Mouse (Mus musculus) lung, postnatal 0 days (tissue): ENCODE results near the gene Crim1. TPM values are rescaled to one million over a fixed set of nuclear protein-coding genes. Genes with fewer than 3 reads are reported as not detected.

Experiments used
- ATAC-seq: fragments of 200-750 bp; cut with Nextera tagmentation; 2 replicates; pipeline ENCODE4 v1.8.0; 2017; ENCODE audit warnings: moderate library complexity
- DNase-seq: peaks from one replicate; pipeline ENCODE4 v3.0.0-alpha.2; 2016; ENCODE audit warnings: low spot score
- H3K27ac ChIP-seq: fragments of 300-500 bp; sonication (generic); 2 replicates; pipeline ENCODE4 v1.5.1; 2014; ENCODE audit warnings: antibody characterized with exemption, mild to moderate bottlenecking, low read length, mixed read lengths
- H3K27me3 ChIP-seq: fragments of 300-500 bp; sonication (generic); replicated peaks from 2 replicates; pipeline ENCODE4 v1.6.1; 2014; ENCODE audit warnings: low read length, mixed read lengths; ENCODE audit not compliant: insufficient read depth
- H3K36me3 ChIP-seq: fragments of 300-500 bp; sonication (generic); 2 replicates; pipeline ENCODE4 v1.6.1; 2014; ENCODE audit warnings: low read length, mixed read lengths; ENCODE audit not compliant: insufficient read depth
- H3K4me1 ChIP-seq: fragments of 300-500 bp; sonication (generic); 2 replicates; pipeline ENCODE4 v1.6.1; 2014; ENCODE audit warnings: antibody characterized with exemption, low read depth, low read length, mixed read lengths; ENCODE audit not compliant: insufficient read depth
- H3K4me2 ChIP-seq: fragments of 300-500 bp; sonication (generic); replicated peaks from 2 replicates; pipeline ENCODE4 v1.6.1; 2014; ENCODE audit warnings: low read depth, mild to moderate bottlenecking, low read length, moderate library complexity, mixed read lengths
- H3K4me3 ChIP-seq: fragments of 300-500 bp; sonication (generic); 2 replicates; pipeline ENCODE4 v1.5.1; 2014; ENCODE audit warnings: low read depth, low read length
- H3K9ac ChIP-seq: fragments of 300-500 bp; sonication (generic); replicated peaks from 2 replicates; pipeline ENCODE4 v1.6.1; 2014; ENCODE audit warnings: low read depth, mild to moderate bottlenecking
- H3K9me3 ChIP-seq: fragments of 300-500 bp; sonication (generic); 2 replicates; pipeline ENCODE4 v1.6.1; 2016; ENCODE audit warnings: low read length, mixed read lengths
- CTCF ChIP-seq: IDR thresholded peaks from 2 replicates; pipeline ENCODE4 v1.5.1; 2016; ENCODE audit warnings: antibody characterized with exemption, mild to moderate bottlenecking
- EP300 ChIP-seq: IDR thresholded peaks from 2 replicates; pipeline ENCODE4 v1.6.1; 2016; ENCODE audit warnings: antibody characterized with exemption, mild to moderate bottlenecking, control low read depth
- WGBS: fragments of 180-500 bp; shearing (Covaris S2); extraction: QIAGEN DNeasy Blood & Tissue Kit; methylation state at CpG from one replicate; pipeline ENCODE4 v1.1.7; 2014; 5-methylcytosine and 5-hydroxymethylcytosine counted together
- polyA plus RNA-seq: library from polyadenylated mRNA; unstranded; fragments of >200 nt; fragmentation: Nextera tagmentation; extraction: Ambion mirVana; gene quantifications from 2 replicates; pipeline ENCODE4 v1.2.1, GENCODE M21; 2015

The Crim1 gene
- polyA plus RNA-seq, 1 experiment from 2014 or later = 8.2 TPM

- Histone ChIP-seq H3K9ac (no peak overlapping the region), H3K27me3 (no peaks in the 10 kb centered on the region), H3K9me3 (no peaks in the 10 kb centered on the region), H3K36me3 (no peaks in the 10 kb centered on the region; the same call in 1 of the 2 replicates), H3K4me2 (no peak overlapping the region), H3K4me3 (no peak overlapping the region), H3K4me1 (no peaks in the 10 kb centered on the region), H3K27ac (no peak overlapping the region)
- no peak for TF ChIP-seq CTCF
- TF ChIP-seq EP300 = no peak
- DNase-seq = no peak
- 76% methylated on average over 2 of the region's 2 CpGs for WGBS
- no peak for ATAC-seq
Observed at GRCm38 (mm10) chr17:78354411-78354810, 154.4 kb downstream of the Crim1 start.

- ATAC-seq = no peak
- H3K27ac ChIP-seq = no peak overlapping the region
- TF ChIP-seq CTCF = no peak
- no peak for DNase-seq
- H3K9me3 ChIP-seq = no peaks in the 10 kb centered on the region
- H3K4me2 ChIP-seq = no peak overlapping the region
- H3K4me1 ChIP-seq = no peaks in the 10 kb centered on the region
- WGBS = 88% methylated on average over 12 of the region's 12 CpGs
- no peak overlapping the region for H3K9ac ChIP-seq
- no peaks in the 10 kb centered on the region for H3K27me3 ChIP-seq
- H3K36me3 ChIP-seq = no peaks in the 10 kb centered on the region; the same call in 1 of the 2 replicates
- H3K4me3 ChIP-seq = no peak overlapping the region
Observed at GRCm38 (mm10) chr17:78354871-78355270, 154.8 kb downstream of the Crim1 start.

GRCm38 (mm10) chr17:78355611-78356010, 155.6 kb downstream of the Crim1 start:
- no peaks in the 10 kb centered on the region for H3K27me3 ChIP-seq
- H3K4me1 ChIP-seq = no peaks in the 10 kb centered on the region
- H3K9ac ChIP-seq = no peak overlapping the region
- H3K27ac ChIP-seq = no peak overlapping the region
- 89% methylated on average over 8 of the region's 8 CpGs for WGBS
- ATAC-seq (no peak), DNase-seq (no peak)
- no peak for TF ChIP-seq CTCF
- no peak for TF ChIP-seq EP300
- no peak overlapping the region for H3K4me2 ChIP-seq
- H3K4me3 ChIP-seq = no peak overlapping the region
- no peaks in the 10 kb centered on the region for H3K9me3 ChIP-seq
- no peaks in the 10 kb centered on the region; the same call in 1 of the 2 replicates for H3K36me3 ChIP-seq

GRCm38 (mm10) chr17:78357753-78358152, 157.7 kb downstream of the Crim1 start:
- TF ChIP-seq EP300 (no peak), CTCF (no peak)
- WGBS = 89% methylated on average over 4 of the region's 4 CpGs
- Histone ChIP-seq H3K9me3 (no peaks in the 10 kb centered on the region), H3K4me1 (no peaks in the 10 kb centered on the region), H3K36me3 (no peaks in the 10 kb centered on the region; the same call in 1 of the 2 replicates), H3K4me2 (no peak overlapping the region), H3K27ac (no peak overlapping the region), H3K27me3 (no peaks in the 10 kb centered on the region), H3K9ac (no peak overlapping the region), H3K4me3 (no peak overlapping the region)
- no peak for ATAC-seq
- DNase-seq = no peak

GRCm38 (mm10) chr17:78358251-78358726, 158.2 kb downstream of the Crim1 start:
- Histone ChIP-seq H3K27me3 (no peaks in the 10 kb centered on the region), H3K9me3 (no peaks in the 10 kb centered on the region), H3K4me1 (no peaks in the 10 kb centered on the region; the same call in 1 of the 2 replicates), H3K27ac (no peak overlapping the region), H3K9ac (no peak overlapping the region), H3K4me3 (no peak overlapping the region), H3K36me3 (no peaks in the 10 kb centered on the region), H3K4me2 (no peak overlapping the region)
- ATAC-seq = no peak
- DNase-seq = no peak
- no peak for TF ChIP-seq EP300
- 80% methylated on average over 7 of the region's 7 CpGs for WGBS

GRCm38 (mm10) chr17:78361939-78362728, 162.1 kb downstream of the Crim1 start:
- H3K27ac ChIP-seq = peak overlapping the region; percentile 52; the same call in 1 of the 2 replicates
- H3K9ac ChIP-seq = no peak overlapping the region
- H3K4me1 ChIP-seq = no peaks in the 10 kb centered on the region; the same call in 1 of the 2 replicates
- peak; percentile 57 for ATAC-seq
- H3K9me3 ChIP-seq = no peaks in the 10 kb centered on the region
- H3K4me2 ChIP-seq = peak overlapping the region; percentile 31
- no peaks in the 10 kb centered on the region for H3K27me3 ChIP-seq
- TF ChIP-seq EP300 (no peak), CTCF (no peak)
- DNase-seq = peak; percentile 25
- no peak overlapping the region for H3K4me3 ChIP-seq
- H3K36me3 ChIP-seq = no peaks in the 10 kb centered on the region; the same call in 1 of the 2 replicates
- WGBS = 57% methylated on average over 13 of the region's 13 CpGs
